ENCODE assay signal across 10 mouse cellular contexts in the genomic region with DNA sequence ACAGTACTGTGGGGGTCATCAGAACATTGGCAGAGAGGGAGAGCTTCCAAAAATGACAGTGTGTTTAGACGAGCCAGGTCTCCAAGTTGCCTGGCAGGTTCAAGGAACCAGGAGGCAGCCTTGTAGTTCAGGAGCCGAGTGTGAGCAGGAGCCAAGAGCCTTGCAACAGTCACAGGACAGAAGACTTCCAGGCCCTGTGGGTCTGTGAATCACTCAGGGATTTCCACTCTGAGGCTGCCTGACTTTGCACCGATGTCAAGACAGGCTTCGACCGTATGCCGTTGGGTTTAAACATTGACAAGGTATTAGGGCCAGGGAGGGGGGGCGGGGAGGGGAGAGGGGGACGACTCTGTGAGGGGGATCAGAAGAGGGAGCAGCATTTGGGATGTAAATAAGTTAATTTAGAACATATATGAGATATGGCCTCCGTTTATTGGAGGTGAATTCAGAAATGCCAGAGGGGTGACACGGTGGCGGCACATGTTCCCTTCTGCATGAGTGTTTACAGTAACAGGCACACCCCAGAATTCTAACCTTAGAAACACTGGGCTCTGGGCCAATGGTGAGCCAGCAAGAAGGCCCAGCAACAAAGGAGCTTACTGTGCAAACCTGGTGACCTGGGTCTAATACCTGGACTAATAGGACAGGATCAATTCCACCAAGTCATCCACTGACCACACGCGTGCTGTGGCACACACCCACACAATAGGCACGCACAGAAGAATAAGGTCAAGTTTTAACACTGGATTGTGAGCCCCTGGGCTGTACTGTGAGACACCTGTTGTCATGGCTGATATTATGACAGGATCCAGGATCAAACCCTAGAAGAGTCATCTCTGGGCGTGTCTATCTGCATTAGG. TPM values are rescaled to one million over a fixed set of nuclear protein-coding genes. Genes with fewer than 3 reads are reported as not detected.
A peak's percentile ranks its signal among the peaks of the same experiment; 100 is the strongest.
DNase-seq lines count a peak whose midpoint lies in the region; ATAC-seq lines count a peak whose summit lies in the region.
"Had no signal": no experiment of that assay in that cellular context is flagged by ENCODE, and none has a peak within 500 bp of the region (broad histone marks: within the 10 kb centered on the region; RNA-seq: fewer than 3 reads in every experiment).

No protein-coding gene starts in this region.

- WGBS in hindbrain, embryonic 16.5 days = 91% methylated on average over 15 of the region's 15 CpGs

- H3K9me3 ChIP-seq in hindbrain, embryonic 16.5 days (ENCODE audit: control insufficient read depth, low read length) = no peaks in the 10 kb centered on the region

- DNase-seq in adrenal gland, postnatal 25 days = peak; percentile 38
- no peak for DNase-seq in adrenal gland, adult 2 months
- DNase-seq in adipocyte (ENCODE audit: low spot score) = peak; percentile 39
- DNase-seq in kidney, postnatal 14 days = peak; percentile 88
- DNase-seq in lung, postnatal 14 days = peak; percentile 65
- DNase-seq in ovary, postnatal 14 days (ENCODE audit: low spot score) = no peak
- no peak for DNase-seq in gastrocnemius, adult 8-10 months (ENCODE audit: low spot score in 2 of 2)
- DNase-seq: gastrocnemius, postnatal 36 days had no signal

- no peaks in the 10 kb centered on the region for H3K4me1 ChIP-seq in hindbrain, embryonic 16.5 days (ENCODE audit: control insufficient read depth, insufficient read depth, low read depth, low read length)

- H3K4me2 ChIP-seq in hindbrain, embryonic 16.5 days (ENCODE audit: low read length) = no peak overlapping the region

- H3K9ac ChIP-seq in hindbrain, embryonic 16.5 days (ENCODE audit: low read depth, low read length) = no peak overlapping the region

- no peak overlapping the region for H3K4me3 ChIP-seq in hindbrain, embryonic 16.5 days (ENCODE audit: low read length)

- H3K27me3 ChIP-seq in hindbrain, embryonic 16.5 days (replicated peaks; ENCODE audit: control insufficient read depth, insufficient read depth, low read length) = no peaks in the 10 kb centered on the region

- no peak for ATAC-seq in hindbrain, embryonic 16.5 days

- H3K36me3 ChIP-seq in hindbrain, embryonic 16.5 days (ENCODE audit: control insufficient read depth, insufficient read depth, low read length) = peaks cover 15% of the 10 kb centered on the region

- no peak overlapping the region for H3K27ac ChIP-seq in hindbrain, embryonic 16.5 days (ENCODE audit: low read depth, low read length)
- H3K27ac ChIP-seq: macrophage had no signal

RNA-seq across cellular contexts. Expression of a gene that starts 8.4 kb away (rescaled TPM):
- total RNA-seq in adrenal gland, postnatal 25 days (2021) = 1,140 and 1,281 TPM in 2 replicates
- total RNA-seq in adrenal gland, adult 2 months (2021) = 1,000 to 10,000 TPM; 1,220 to 1,287 TPM
- polyA plus RNA-seq in adrenal gland, adult 2 months (2012; rRNA removed) = 2,538 and 3,200 TPM in 2 replicates
- total RNA-seq in gastrocnemius, adult 8-10 months (2022) = 100 to 1,000 TPM; 366 to 419 (median 400) TPM
- 1,116 and 1,205 TPM in 2 replicates for polyA plus RNA-seq in hindbrain, embryonic 16.5 days (2015; fragmentation: Nextera tagmentation; extraction: Ambion mirVana)

RNA-seq across cellular contexts. Expression of a gene that starts 39.8 kb away (rescaled TPM):
- 18.2 and 34.2 TPM in 2 replicates for total RNA-seq in adrenal gland, postnatal 25 days (2021)
- total RNA-seq in adrenal gland, adult 2 months (2021) = 10 to 100 TPM in 1 of 2 experiments, 1 to 10 TPM in 1; 8.9 to 28.6 TPM
- 38.0 and 44.1 TPM in 2 replicates for polyA plus RNA-seq in adrenal gland, adult 2 months (2012; rRNA removed)
- 1 to 10 TPM; 5.5 to 7.5 (median 6.9) TPM for total RNA-seq in gastrocnemius, adult 8-10 months (2022)
- polyA plus RNA-seq in hindbrain, embryonic 16.5 days (2015; fragmentation: Nextera tagmentation; extraction: Ambion mirVana) = 2.1 and 2.2 TPM in 2 replicates

Comparison
In these comparisons a context has a peak if more than half of its experiments do, and no peak if none do; other contexts are left out.
1. DNase-seq: peak in adrenal gland, postnatal 25 days (single experiment), adipocyte (single experiment), kidney, postnatal 14 days (single experiment) and lung, postnatal 14 days (single experiment); none in adrenal gland, adult 2 months (single experiment), ovary, postnatal 14 days (single experiment) and gastrocnemius, adult 8-10 months (0 of 2).